Mouse (Mus musculus): ENCODE measurements at regions not wholly inside any gene's neighbourhood (a gene's known extent, or its start where the extent isn't known, plus 50 kb on each side); places are given as distances from the start of the nearest gene placed in this dataset.

DNA sequence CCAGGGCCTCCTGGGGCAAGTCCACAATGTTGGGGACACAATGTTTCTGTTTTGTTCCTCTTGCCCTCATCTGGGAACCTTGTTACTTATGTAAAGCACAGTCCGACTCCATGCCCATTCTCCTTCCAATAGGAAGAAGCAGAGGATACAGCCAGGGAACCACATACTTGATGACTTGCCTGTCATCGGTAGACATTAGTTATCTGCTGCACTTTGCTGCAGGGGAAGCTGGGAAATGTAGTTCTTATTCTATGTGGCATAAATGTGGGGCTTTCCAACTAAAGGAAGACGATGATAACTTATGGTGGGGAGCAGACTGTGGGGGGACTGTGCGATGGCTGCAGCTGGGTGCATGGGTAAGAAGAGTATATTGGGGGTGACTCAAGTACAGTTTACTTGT, 252.0 kb downstream of the Matn1 start:
- TF ChIP-seq CTCF (IDR thresholded peaks at IDR 0.05; ENCODE audit: borderline replicate concordance, insufficient read depth, low read depth, low read length), result no peak
- TF ChIP-seq POLR2A (IDR thresholded peaks at IDR 0.05; ENCODE audit: borderline replicate concordance, insufficient read depth, low read length), result no peak

Measured in cerebellum, adult 2 months (tissue).